Mouse (Mus musculus): ENCODE data around the gene Crat. TPM values are rescaled to one million over a fixed set of nuclear protein-coding genes. Genes with fewer than 3 reads are reported as not detected.

The Crat gene
- total RNA-seq, 1 experiment from 2014 or later = 17.3 TPM

Other genes with a start within 250 kb of the Crat start
- 5.8 and 5.9 TPM in 2 replicates for gene Endog, start 244.3 kb downstream of the Crat start, total RNA-seq (2017)
- gene Spout1, start 237.4 kb downstream of the Crat start, total RNA-seq (2017) = 29.8 and 38.4 TPM in 2 replicates
- gene Kyat1, start 210.0 kb downstream of the Crat start, total RNA-seq (2017) = 4.5 and 13.5 TPM in 2 replicates
- gene Lrrc8a, start 178.1 kb downstream of the Crat start, total RNA-seq (2017) = 3.9 and 11.0 TPM in 2 replicates
- gene Gm28035, start 175.2 kb downstream of the Crat start, total RNA-seq (2017) = 5.3 TPM in 1 of 2 replicates, not detected in the other
- 3.1 TPM in 1 of 2 replicates, not detected in the other for gene Phyhd1, start 149.6 kb downstream of the Crat start, total RNA-seq (2017)
- not detected in 2 replicates for gene Gm28038, start 134.8 kb downstream of the Crat start, total RNA-seq (2017)
- gene Dolk, start 129.5 kb downstream of the Crat start, total RNA-seq (2017) = 9.7 and 12.1 TPM in 2 replicates
- 30.9 and 31.6 TPM in 2 replicates for gene Nup188, start 129.4 kb downstream of the Crat start, total RNA-seq (2017)
- gene Sh3glb2, start 56.5 kb downstream of the Crat start, total RNA-seq (2017) = 15.1 and 31.5 TPM in 2 replicates
- gene Miga2, start 51.6 kb downstream of the Crat start, total RNA-seq (2017) = 9.1 and 15.0 TPM in 2 replicates
- gene Dolpp1, start 23.6 kb downstream of the Crat start, total RNA-seq (2017) = 33.9 and 35.7 TPM in 2 replicates
- 46.4 and 76.0 TPM in 2 replicates for gene Ptpa, start 226 bp upstream of the Crat start, total RNA-seq (2017)
- 0.58 and 1.8 TPM in 2 replicates for gene Ier5l, start 58.4 kb upstream of the Crat start, total RNA-seq (2017)
- not detected in 2 replicates for gene Cstad, start 179.2 kb upstream of the Crat start, total RNA-seq (2017)

Data from common myeloid progenitor, adult 5-6 weeks (primary cell).